Comparison of ENCODE assay signal across 9 mouse cellular contexts in genomic region chr1:178321730-178322357, GRCm38 (mm10). TPM values are rescaled to one million over a fixed set of nuclear protein-coding genes. Genes with fewer than 3 reads are reported as not detected.
DNase-seq lines count a peak whose midpoint lies in the region; ATAC-seq and TF ChIP-seq lines count a peak whose summit lies in the region.
"Had no signal": no experiment of that assay in that cellular context is flagged by ENCODE, and none has a peak within 500 bp of the region (broad histone marks: within the 10 kb centered on the region; RNA-seq: fewer than 3 reads in every experiment).

No protein-coding gene starts in this region.

- in situ Hi-C loops in ES-E14 (cut with MboI; ENCODE audit: low sequenced_read_pairs in 2 of 2, unreplicated experiment in 2 of 2), result no loop called here

- peak overlapping the region; percentile 89 for H3K4me2 ChIP-seq in hindbrain, embryonic 13.5 days
- no peak overlapping the region; the same call in 1 of the 2 replicates for H3K4me2 ChIP-seq in hindbrain, postnatal 0 days (ENCODE audit: low read depth, low read length)
- H3K4me2 ChIP-seq in liver, embryonic 14.5 days (ENCODE audit: low read depth), result peak overlapping the region; percentile 87

- TF ChIP-seq CTCF in hindbrain, postnatal 0 days (IDR thresholded peaks at IDR 0.05; ENCODE audit: low read depth), result no peak
- TF ChIP-seq CTCF in liver, embryonic 14.5 days (IDR thresholded peaks at IDR 0.05; ENCODE audit: low read depth), result no peak

- no peaks in the 10 kb centered on the region for H3K27me3 ChIP-seq in hindbrain, embryonic 13.5 days
- H3K27me3 ChIP-seq in hindbrain, postnatal 0 days (ENCODE audit: insufficient read depth, low read length), result no peaks in the 10 kb centered on the region
- no peaks in the 10 kb centered on the region for H3K27me3 ChIP-seq in liver, embryonic 14.5 days (ENCODE audit: control insufficient read depth, insufficient read depth, low read length)

- no peak overlapping the region for H3K4me3 ChIP-seq in hindbrain, embryonic 13.5 days
- no peak overlapping the region for H3K4me3 ChIP-seq in hindbrain, postnatal 0 days (ENCODE audit: low read length)
- H3K4me3 ChIP-seq in ES-E14 (ENCODE audit: insufficient read depth in 1 of 2, low read depth in 1 of 2, low read length in 2 of 2, poor library complexity in 1 of 2, severe bottlenecking in 1 of 2), result no peak overlapping the region
- peak overlapping the region in 1 of 2 experiments; percentile 65; a peak in 2 of 4 replicates for H3K4me3 ChIP-seq in liver, embryonic 14.5 days (ENCODE audit: insufficient read depth in 1 of 2, low read depth in 2 of 2, low read length in 2 of 2)

- H3K9ac ChIP-seq in hindbrain, embryonic 13.5 days, result no peak overlapping the region
- H3K9ac ChIP-seq in hindbrain, postnatal 0 days (replicated peaks; ENCODE audit: low read length), result no peak overlapping the region
- no peak overlapping the region for H3K9ac ChIP-seq in ES-E14 (ENCODE audit: insufficient read depth, low read depth, low read length, poor library complexity, severe bottlenecking)
- no peak overlapping the region for H3K9ac ChIP-seq in liver, embryonic 14.5 days (replicated peaks)

- no peak for DNase-seq in hindbrain, postnatal 0 days (ENCODE audit: low spot score)
- DNase-seq in ES-E14 (ENCODE audit: low read depth, low spot score) (no peak), NIH3T3 (ENCODE audit: low read depth) (peak; percentile 56)
- DNase-seq in liver, embryonic 14.5 days (ENCODE audit: low read depth in 3 of 3, low spot score in 3 of 3), result no peak
- DNase-seq in retina, postnatal 1 day, result no peak
- DNase-seq: cerebellum, adult 9-10 months; thymus, postnatal 25 days had no signal

- ATAC-seq in hindbrain, embryonic 13.5 days (ENCODE audit: low FRiP score), result no peak
- ATAC-seq in hindbrain, postnatal 0 days, result no peak
- no peak for ATAC-seq in liver, embryonic 14.5 days (ENCODE audit: insufficient read depth)
- ATAC-seq in activated CD4-positive, CD25-positive, alpha-beta regulatory T cell, adult 4 months, result no peak

- no peaks in the 10 kb centered on the region for H3K9me3 ChIP-seq in hindbrain, embryonic 13.5 days
- H3K9me3 ChIP-seq in hindbrain, postnatal 0 days (ENCODE audit: low read length), result no peaks in the 10 kb centered on the region
- H3K9me3 ChIP-seq in ES-E14 (ENCODE audit: control insufficient read depth, insufficient read depth, low read depth, low read length), result no peaks in the 10 kb centered on the region
- H3K9me3 ChIP-seq in liver, embryonic 14.5 days (ENCODE audit: control insufficient read depth, low read length), result no peaks in the 10 kb centered on the region

- 65% methylated on average over 4 of the region's 4 CpGs for WGBS in hindbrain, embryonic 13.5 days
- 55% methylated on average over 4 of the region's 4 CpGs for WGBS in hindbrain, postnatal 0 days
- WGBS in liver, embryonic 14.5 days (ENCODE audit: insufficient replicate concordance), result 76% methylated on average over 4 of the region's 4 CpGs

- H3K4me1 ChIP-seq in hindbrain, embryonic 13.5 days (replicated peaks), result peaks cover 30% of the 10 kb centered on the region
- peaks cover 4% of the 10 kb centered on the region; the same call in 1 of the 2 replicates for H3K4me1 ChIP-seq in hindbrain, postnatal 0 days (ENCODE audit: insufficient read depth, low read length)
- H3K4me1 ChIP-seq in ES-E14 (ENCODE audit: control insufficient read depth in 2 of 2, insufficient read depth in 2 of 2, low read length in 2 of 2, poor library complexity in 1 of 2), result no peaks in the 10 kb centered on the region; a peak in 1 of 4 replicates
- H3K4me1 ChIP-seq in liver, embryonic 14.5 days (replicated peaks; ENCODE audit: control insufficient read depth in 2 of 2, insufficient read depth in 2 of 2, low read length in 1 of 2), result peaks cover 13 to 16% of the 10 kb centered on the region in 2 experiments

- H3K27ac ChIP-seq in hindbrain, embryonic 13.5 days, result no peak overlapping the region
- H3K27ac ChIP-seq in hindbrain, postnatal 0 days, result no peak overlapping the region
- H3K27ac ChIP-seq in ES-E14 (ENCODE audit: insufficient read depth, low read depth, low read length, poor library complexity, severe bottlenecking), result no peak overlapping the region
- no peak overlapping the region; the same call in 1 of the 2 replicates for H3K27ac ChIP-seq in liver, embryonic 14.5 days

- H3K36me3 ChIP-seq in hindbrain, embryonic 13.5 days, result peaks cover 38% of the 10 kb centered on the region
- peaks cover 30% of the 10 kb centered on the region; the same call in 1 of the 2 replicates for H3K36me3 ChIP-seq in hindbrain, postnatal 0 days (ENCODE audit: insufficient read depth, low read length)
- H3K36me3 ChIP-seq in ES-E14 (ENCODE audit: control insufficient read depth, insufficient read depth, low read length, poor library complexity, severe bottlenecking), result peaks cover 20% of the 10 kb centered on the region; the same call in 1 of the 2 replicates
- peaks cover 64% of the 10 kb centered on the region for H3K36me3 ChIP-seq in liver, embryonic 14.5 days (replicated peaks; ENCODE audit: control insufficient read depth, insufficient read depth, low read depth)

- TF ChIP-seq EP300 in liver, embryonic 14.5 days (IDR thresholded peaks at IDR 0.05; ENCODE audit: low read depth), result no peak

TF ChIP-seq in ES-E14, 5 proteins besides CTCF, POLR2A, EP300 and RAD21:
- TF ChIP-seq CHD2 (IDR thresholded peaks at IDR 0.05; ENCODE audit: low read depth, low read length) (0 out of 2 replicates have a peak, but pooled peaks have one; percentile 29), MAFK (IDR thresholded peaks at IDR 0.05; ENCODE audit: insufficient read depth, low read depth, low read length) (peak; percentile 92), HCFC1 (IDR thresholded peaks at IDR 0.05; ENCODE audit: borderline replicate concordance, insufficient read depth, low read length) (no peak)

RNA-seq across cellular contexts. Expression of gene Cox20, which starts 2.9 kb away (rescaled TPM):
- polyA plus RNA-seq in hindbrain, embryonic 13.5 days (2015; fragmentation: Nextera tagmentation; extraction: Ambion mirVana), result 146 and 152 TPM in 2 replicates
- total RNA-seq in hindbrain, postnatal 0 days (2014; rRNA removed), result 24.4 and 30.1 TPM in 2 replicates
- polyA plus RNA-seq in hindbrain, postnatal 0 days (2015; fragmentation: Nextera tagmentation; extraction: Ambion mirVana), result 102 and 117 TPM in 2 replicates
- total RNA-seq in ES-E14 (2012; rRNA removed), result 14.4 and 18.2 TPM in 2 replicates
- 42.4 and 42.9 TPM in 2 replicates for polyA plus RNA-seq in liver, embryonic 14.5 days (2012; rRNA removed)
- 97.3 and 107 TPM in 2 replicates for polyA plus RNA-seq in liver, embryonic 14.5 days (2014; fragmentation: Nextera tagmentation; extraction: Ambion mirVana)
- polyA plus RNA-seq in activated CD4-positive, CD25-positive, alpha-beta regulatory T cell, adult 4 months (2017; shearing (Covaris generic)), result 100 to 1,000 TPM; 176 to 202 TPM

RNA-seq across cellular contexts. Expression of gene Hnrnpu, which starts 15.8 kb away (rescaled TPM):
- polyA plus RNA-seq in hindbrain, embryonic 13.5 days (2015; fragmentation: Nextera tagmentation; extraction: Ambion mirVana), result 258 and 293 TPM in 2 replicates
- 113 and 133 TPM in 2 replicates for total RNA-seq in hindbrain, postnatal 0 days (2014; rRNA removed)
- polyA plus RNA-seq in hindbrain, postnatal 0 days (2015; fragmentation: Nextera tagmentation; extraction: Ambion mirVana), result 185 and 192 TPM in 2 replicates
- 459 and 494 TPM in 2 replicates for total RNA-seq in ES-E14 (2012; rRNA removed)
- 86.5 and 191 TPM in 2 replicates for polyA plus RNA-seq in liver, embryonic 14.5 days (2012; rRNA removed)
- polyA plus RNA-seq in liver, embryonic 14.5 days (2014; fragmentation: Nextera tagmentation; extraction: Ambion mirVana), result 165 and 201 TPM in 2 replicates
- polyA plus RNA-seq in activated CD4-positive, CD25-positive, alpha-beta regulatory T cell, adult 4 months (2017; shearing (Covaris generic)), result 100 to 1,000 TPM in 1 of 2 experiments, 10 to 100 TPM in 1; 91.3 to 137 TPM
